Mouse (Mus musculus): Measurements from ENCODE around the gene Rnf40. TPM values are rescaled to one million over a fixed set of nuclear protein-coding genes. Genes with fewer than 3 reads are reported as not detected.

The Rnf40 gene
- total and polyA plus RNA-seq, 3 experiments: 39.3 to 73.0 (median 48.6) TPM

GRCm38 (mm10) chr7:127651624-127652023 is 63.1 kb downstream of the Rnf40 start:
- no peaks in the 10 kb centered on the region for H3K9me3 ChIP-seq (replicated peaks; ENCODE audit: low read length)
- H3K36me3 ChIP-seq (replicated peaks in 1 of 2; ENCODE audit: control insufficient read depth in 1 of 2, insufficient read depth in 1 of 2, low read length in 1 of 2): no peaks in the 10 kb centered on the region
- no peak overlapping the region for H3K9ac ChIP-seq (ENCODE audit: insufficient read depth, low read depth)
- TF ChIP-seq USF2 (conservative IDR thresholded peaks at IDR 0.05; ENCODE audit: low read depth, low read length): no peak
- no peak for TF ChIP-seq GABPA (IDR thresholded peaks at IDR 0.05; ENCODE audit: insufficient replicate concordance, low read depth, low read length)
- no peak for TF ChIP-seq HCFC1 (IDR thresholded peaks at IDR 0.05; ENCODE audit: low read depth, low read length)
- TF ChIP-seq SIN3A (IDR thresholded peaks at IDR 0.05; ENCODE audit: low read length): no peak
- no peak for TF ChIP-seq CHD1 (IDR thresholded peaks at IDR 0.05; ENCODE audit: low read depth, low read length)
- no peak for TF ChIP-seq MEF2A (IDR thresholded peaks at IDR 0.05; ENCODE audit: borderline replicate concordance, low read depth, low read length)
- no peak for TF ChIP-seq POLR2AphosphoS2 (IDR thresholded peaks at IDR 0.05; ENCODE audit: low read depth, low read length)
- TF ChIP-seq EP300 (IDR thresholded peaks at IDR 0.05; ENCODE audit: low read length): no peak
- TF ChIP-seq POLR2A (IDR thresholded peaks at IDR 0.05; ENCODE audit: low read depth, low read length): no peak
- TF ChIP-seq UBTF (IDR thresholded peaks at IDR 0.05; ENCODE audit: low read depth, low read length): no peak
- no peak for TF ChIP-seq ELF1 (IDR thresholded peaks at IDR 0.05; ENCODE audit: low read depth, low read length)
- no peak for TF ChIP-seq MXI1 (IDR thresholded peaks at IDR 0.05; ENCODE audit: low read depth, low read length)
- no peaks in the 10 kb centered on the region for H3K27me3 ChIP-seq (replicated peaks)
- no peaks in the 10 kb centered on the region for H3K79me2 ChIP-seq (replicated peaks; ENCODE audit: control insufficient read depth, extremely low read depth, insufficient read depth, poor library complexity, severe bottlenecking)
- in situ Hi-C loops (cut with MboI; ENCODE audit: low pct_ligation_motif_present, low pct_unique_long_range_greater_than_20kb, low sequenced_read_pairs) (no loop called here), dilution Hi-C loops (cut with MboI; ENCODE audit: extremely low pct_ligation_motif_present, extremely low pct_unique_long_range_greater_than_20kb, low sequenced_read_pairs) (no loop called here)
- no peak overlapping the region for H3K27ac ChIP-seq (ENCODE audit: insufficient read depth, low read depth)
- no peak overlapping the region for H3K4me3 ChIP-seq (replicated peaks in 1 of 3; ENCODE audit: low read depth in 2 of 3, low read length in 2 of 3, poor library complexity in 1 of 3)
- H3K4me2 ChIP-seq (ENCODE audit: insufficient read depth, low read depth, poor library complexity, severe bottlenecking): no peak overlapping the region
- peaks cover 0 to 2% of the 10 kb centered on the region in 2 experiments; a peak in 1 of 4 replicates for H3K4me1 ChIP-seq (ENCODE audit: control insufficient read depth in 1 of 2, insufficient read depth in 2 of 2)
- no peak for DNase-seq (ENCODE audit: extremely low read depth)

DNA sequence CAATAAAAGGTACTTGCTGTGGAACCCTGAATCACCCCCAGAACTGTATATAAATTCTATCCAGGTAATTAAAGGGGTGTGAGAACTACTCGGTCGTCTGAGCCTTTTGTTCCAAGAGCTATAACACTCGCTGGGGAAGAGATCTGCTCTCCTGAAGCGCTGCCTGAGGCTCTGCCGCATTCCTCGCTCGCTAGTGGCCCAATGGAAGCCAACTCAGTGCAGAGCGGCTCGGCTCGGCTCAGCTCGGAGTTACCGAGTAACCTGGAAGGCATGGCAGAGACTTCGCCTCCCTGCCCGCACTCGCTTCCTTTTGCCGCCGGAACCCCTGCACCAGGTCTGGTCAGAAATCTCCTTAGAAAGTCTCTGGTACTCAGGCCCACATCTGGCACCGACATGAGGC is 63.5 kb downstream of the Rnf40 start:
- in situ Hi-C loops (cut with MboI; ENCODE audit: low pct_ligation_motif_present, low pct_unique_long_range_greater_than_20kb, low sequenced_read_pairs) (no loop called here), dilution Hi-C loops (cut with MboI; ENCODE audit: extremely low pct_ligation_motif_present, extremely low pct_unique_long_range_greater_than_20kb, low sequenced_read_pairs) (no loop called here)
- Histone ChIP-seq H3K9me3 (replicated peaks; ENCODE audit: low read length) (no peaks in the 10 kb centered on the region), H3K4me2 (ENCODE audit: insufficient read depth, low read depth, poor library complexity, severe bottlenecking) (no peak overlapping the region), H3K4me3 (replicated peaks in 1 of 3; ENCODE audit: low read depth in 2 of 3, low read length in 2 of 3, poor library complexity in 1 of 3) (no peak overlapping the region), H3K27me3 (replicated peaks) (no peaks in the 10 kb centered on the region), H3K27ac (ENCODE audit: insufficient read depth, low read depth) (no peak overlapping the region), H3K79me2 (replicated peaks; ENCODE audit: control insufficient read depth, extremely low read depth, insufficient read depth, poor library complexity, severe bottlenecking) (no peaks in the 10 kb centered on the region), H3K9ac (ENCODE audit: insufficient read depth, low read depth) (no peak overlapping the region), H3K4me1 (ENCODE audit: control insufficient read depth in 1 of 2, insufficient read depth in 2 of 2) (peaks cover 0 to 2% of the 10 kb centered on the region in 2 experiments; a peak in 1 of 4 replicates), H3K36me3 (replicated peaks in 1 of 2; ENCODE audit: control insufficient read depth in 1 of 2, insufficient read depth in 1 of 2, low read length in 1 of 2) (no peaks in the 10 kb centered on the region)
- TF ChIP-seq MAX (IDR thresholded peaks at IDR 0.05; ENCODE audit: low read length): no peak
- no peak for TF ChIP-seq HCFC1 (IDR thresholded peaks at IDR 0.05; ENCODE audit: low read depth, low read length)
- TF ChIP-seq SMC3 (IDR thresholded peaks at IDR 0.05; ENCODE audit: low read depth, low read length): no peak
- TF ChIP-seq EP300 (IDR thresholded peaks at IDR 0.05; ENCODE audit: low read length): no peak
- no peak for TF ChIP-seq NELFE (IDR thresholded peaks at IDR 0.05; ENCODE audit: low read depth, low read length)
- TF ChIP-seq BHLHE40 (IDR thresholded peaks at IDR 0.05; ENCODE audit: low read depth, low read length): no peak
- DNase-seq (ENCODE audit: extremely low read depth): no peak
